Mouse (Mus musculus) MEL-GATA-1-ER (cell line): ENCODE measurements around the gene Epb41l2.

Source experiments
- DNase-seq: peaks from one replicate; pipeline ENCODE4 v3.0.0-alpha.2; 2012; ENCODE audit warnings: low read depth; ENCODE audit errors: extremely low read depth

Gene Epb41l2

DNA sequence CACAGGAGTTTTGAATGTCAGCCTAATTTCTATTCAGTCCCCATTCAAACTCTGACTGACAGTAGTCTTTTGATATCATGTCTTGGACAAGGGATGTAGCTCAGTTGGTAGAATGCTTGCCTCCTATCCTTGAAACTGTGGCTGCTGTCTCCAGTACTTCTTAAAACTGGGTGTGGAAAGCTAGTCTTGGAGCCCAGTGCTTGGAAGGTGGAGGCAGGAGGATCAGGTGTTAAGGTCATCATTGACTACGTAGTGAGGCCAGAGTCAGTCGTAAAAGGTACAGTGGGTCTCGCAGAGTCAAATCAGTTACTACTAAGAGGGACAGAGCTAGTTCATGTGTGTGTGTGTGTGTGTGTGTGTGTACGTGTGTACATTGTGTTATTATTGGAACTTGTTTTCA lies 39.4 kb downstream of the Epb41l2 start:
- DNase-seq: no peak

DNA sequence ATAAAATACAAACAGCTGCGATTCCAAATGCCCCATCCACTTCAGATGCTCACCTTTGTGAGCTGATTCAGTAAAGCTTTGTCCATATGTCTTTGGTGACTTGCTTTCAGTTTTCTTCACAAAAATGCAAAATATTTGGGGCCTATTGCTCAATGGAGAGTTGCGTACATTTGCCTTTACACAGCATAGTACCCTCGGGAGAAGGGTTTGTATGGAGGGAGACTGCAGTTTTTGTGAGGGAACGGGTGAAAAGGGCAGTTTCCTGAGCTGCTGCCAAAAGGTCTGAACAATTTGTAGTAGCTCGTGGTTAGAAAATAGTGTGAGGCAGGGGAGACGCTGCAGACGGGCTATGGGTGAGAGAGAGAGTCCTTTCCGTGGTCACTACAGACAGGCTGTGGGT lies 40.5 kb downstream of the Epb41l2 start:
- DNase-seq: no peak

DNA sequence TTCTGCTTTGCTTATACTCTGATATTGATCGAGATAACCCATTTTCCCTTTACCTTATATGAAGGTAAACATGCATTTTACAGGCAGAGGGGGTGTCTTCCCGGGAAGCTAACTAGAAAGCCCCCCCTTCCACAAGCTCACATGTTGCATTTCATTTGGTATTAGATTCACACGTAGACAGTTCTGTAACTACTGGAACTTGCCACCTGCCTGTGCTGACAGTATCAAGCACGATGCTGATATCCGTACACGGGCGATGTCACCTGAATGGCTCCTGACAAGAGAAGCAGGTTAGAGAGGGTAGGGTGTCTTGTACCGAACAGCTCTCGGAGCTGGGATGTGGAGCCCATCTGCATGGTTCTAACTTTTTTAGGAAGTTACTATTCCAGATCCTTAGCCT lies 41.0 kb downstream of the Epb41l2 start:
- DNase-seq: no peak

DNA sequence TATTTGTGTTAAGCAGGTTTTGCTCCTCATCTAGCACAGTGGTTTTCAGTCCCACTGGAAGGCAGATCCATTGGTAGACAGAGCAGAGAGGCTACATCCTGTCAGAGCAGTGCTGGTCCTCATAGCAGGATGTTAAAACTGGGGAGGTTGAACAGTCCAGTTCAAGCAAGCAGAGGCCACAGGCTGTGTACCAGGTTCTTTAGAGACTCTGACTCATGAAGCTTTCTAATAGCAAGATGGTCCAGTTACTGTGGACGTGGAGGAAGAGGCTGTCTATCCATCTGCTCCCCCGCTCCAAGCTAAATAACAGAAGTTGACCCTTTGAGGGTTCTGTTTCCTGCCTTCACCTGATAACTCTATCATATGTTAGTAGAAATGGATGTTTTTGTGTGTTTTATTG lies 41.8 kb downstream of the Epb41l2 start:
- DNase-seq: peak; percentile 15

DNA sequence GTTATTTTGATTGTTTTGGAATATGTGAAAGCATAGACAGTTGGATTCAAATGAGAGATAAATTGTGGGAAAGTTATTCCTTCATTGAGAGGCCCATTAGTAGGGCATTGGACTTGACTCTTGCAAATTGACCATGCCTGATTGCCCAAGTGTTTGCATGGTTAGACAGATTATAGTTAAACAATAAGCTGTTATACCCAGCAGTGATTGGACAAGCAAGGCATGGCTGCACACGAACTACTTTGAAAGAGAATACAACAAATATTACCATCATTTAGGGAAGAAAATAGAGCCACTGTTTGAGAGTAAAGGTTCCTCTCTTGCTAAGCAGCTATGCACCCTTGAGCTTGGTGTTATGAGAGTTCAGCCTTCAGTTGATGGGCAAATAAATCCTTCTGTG lies 43.3 kb downstream of the Epb41l2 start:
- DNase-seq: no peak

DNA sequence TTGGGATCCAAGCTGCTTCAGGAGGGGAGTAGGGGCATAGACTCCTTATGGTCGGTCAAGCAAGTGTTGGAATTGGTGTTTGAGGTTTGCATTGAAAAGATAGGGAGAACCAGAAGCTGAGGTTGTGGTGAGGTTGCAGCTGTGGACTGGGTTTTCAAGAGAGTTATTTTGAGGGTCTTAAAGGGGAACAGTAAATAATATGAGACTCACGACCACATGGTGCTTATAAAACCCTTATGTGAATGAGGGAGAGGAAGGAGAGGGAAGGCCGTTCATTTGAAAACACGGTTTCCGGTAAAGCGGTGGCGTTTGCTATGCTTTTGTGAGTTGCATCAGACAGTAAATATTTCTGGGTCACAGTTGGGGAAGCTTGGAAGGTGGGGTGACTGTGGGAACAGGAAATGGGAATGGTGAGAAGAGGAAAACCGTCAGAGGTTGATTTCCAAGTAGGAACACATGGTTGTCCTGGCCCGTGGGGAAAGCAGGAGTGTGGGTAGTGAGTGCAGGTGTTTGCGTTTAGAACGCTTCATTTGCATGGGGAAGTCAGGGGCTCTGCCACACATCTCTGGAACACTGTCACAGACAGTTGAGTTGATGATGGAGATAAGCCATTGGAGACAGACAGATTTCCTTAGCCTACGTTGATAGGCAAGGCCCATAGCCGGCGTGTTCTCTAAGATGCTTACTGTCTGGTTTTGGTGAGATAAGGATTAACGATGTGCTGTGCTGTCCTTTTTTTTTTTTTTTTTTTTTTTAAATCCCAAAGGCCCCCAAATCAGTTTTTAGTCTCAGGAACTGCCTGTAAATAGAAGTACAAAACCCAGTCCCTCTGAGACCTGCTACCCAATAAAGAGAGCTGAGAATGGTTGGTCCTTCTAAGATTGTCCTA lies 44.5 kb downstream of the Epb41l2 start:
- DNase-seq: no peak

DNA sequence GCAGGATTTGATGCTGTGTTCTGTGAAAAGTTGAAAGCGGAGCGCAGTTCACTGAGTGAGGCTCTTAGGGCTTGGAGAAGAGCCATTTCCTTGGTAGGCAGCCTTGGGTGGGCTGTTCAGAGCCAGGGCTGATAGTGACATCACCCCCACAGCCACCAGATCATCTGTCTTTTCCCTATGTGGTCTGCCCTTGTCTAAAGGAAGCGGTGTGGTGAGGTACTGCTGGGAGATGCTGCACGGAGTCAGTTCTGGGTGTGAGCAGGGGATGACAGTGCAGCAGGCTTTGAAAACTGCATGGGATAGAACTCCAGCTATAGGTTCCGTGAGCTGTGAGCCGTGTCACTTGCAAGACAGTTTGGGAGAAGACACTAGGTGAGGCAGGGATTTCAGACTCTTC lies 45.1 kb downstream of the Epb41l2 start:
- no peak for DNase-seq

DNA sequence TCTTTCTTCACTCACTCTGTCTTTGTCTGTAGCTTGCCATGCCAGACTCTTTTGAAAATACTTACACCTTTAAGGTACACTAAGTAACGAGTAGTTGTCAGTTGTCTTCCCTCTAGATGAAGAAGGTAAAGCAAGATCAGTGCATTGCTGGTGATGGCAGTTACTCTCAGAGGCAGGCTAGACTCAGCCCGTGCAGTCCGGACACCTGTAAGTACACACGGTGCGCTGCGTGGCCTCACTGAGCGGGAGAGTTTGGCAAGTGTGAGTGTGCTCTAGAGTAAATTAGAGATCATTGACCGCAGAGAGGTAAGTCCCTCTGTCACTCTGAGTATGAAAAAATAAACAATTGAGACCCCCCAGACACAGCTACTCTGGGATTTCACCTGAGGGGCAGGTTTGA lies 46.0 kb downstream of the Epb41l2 start:
- DNase-seq: no peak

DNA sequence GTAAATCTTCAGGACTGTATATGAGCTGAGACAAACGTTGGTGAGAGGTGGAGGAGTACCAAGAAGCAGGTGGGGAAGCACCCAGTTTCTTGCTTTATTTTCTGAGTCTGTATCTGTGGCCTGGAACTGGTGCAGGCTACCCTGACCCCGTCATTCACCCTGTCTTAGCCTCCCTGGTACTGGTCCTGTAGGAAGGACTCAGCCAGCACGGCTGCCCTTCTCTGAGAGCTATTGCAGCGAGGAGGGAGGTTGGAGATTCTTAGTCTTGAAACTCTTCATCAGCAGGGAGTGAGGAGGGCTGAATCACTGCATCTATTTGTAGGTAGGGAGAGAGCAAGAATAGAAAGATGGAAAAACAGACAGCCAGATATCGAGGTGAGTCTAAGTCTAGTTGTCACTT lies 47.1 kb downstream of the Epb41l2 start:
- no peak for DNase-seq

DNA sequence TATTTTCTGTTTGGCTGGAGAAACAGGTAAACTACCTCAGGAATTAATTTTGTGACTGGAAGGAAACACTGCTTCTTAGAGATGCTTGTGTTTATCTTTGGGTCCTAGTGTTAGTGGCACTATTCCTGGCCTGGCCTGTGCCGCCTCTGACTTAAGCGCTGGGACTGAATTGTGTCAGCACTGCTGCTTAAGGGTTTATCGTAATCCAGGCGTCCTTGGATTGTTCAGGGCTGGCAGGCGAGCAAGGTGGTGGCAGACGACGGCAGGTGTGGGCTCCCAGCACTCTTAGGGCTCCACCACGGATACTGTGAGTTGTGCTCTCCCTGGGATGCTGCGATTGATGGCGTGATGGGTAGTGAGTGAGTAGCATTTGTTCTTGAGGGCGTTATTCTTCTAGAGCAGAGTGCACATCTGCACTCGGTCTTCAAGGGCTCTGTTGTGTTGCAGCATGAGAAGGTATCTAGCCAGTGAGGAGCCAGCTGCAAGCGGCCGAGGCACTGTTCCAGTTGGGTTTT lies 48.6 kb downstream of the Epb41l2 start:
- no peak for DNase-seq

DNA sequence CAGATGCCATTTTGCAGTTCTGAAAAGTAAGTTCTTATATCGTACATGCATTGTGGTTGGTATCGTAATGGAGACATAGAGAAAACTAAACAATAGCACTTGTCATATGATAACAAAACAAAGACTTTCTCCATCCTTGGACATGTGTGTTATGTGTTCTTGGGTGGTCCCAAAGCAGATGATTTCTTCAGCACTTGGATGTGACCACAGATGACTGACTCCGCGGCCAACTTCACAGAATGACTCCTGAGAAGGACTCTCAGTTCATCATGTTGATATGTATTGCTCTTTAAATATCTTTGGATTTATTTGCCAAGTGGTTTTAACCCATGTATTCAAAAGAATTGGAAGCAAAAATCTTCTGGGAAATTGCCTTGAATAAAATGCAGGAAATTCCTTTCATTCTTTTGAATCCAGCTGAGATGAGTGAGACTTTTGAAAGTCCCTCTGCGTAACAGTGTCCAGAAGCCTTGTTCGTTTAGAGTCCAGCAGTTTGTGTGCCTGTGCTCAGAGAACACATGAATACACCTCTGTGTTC lies 52.3 kb downstream of the Epb41l2 start:
- DNase-seq: no peak

DNA sequence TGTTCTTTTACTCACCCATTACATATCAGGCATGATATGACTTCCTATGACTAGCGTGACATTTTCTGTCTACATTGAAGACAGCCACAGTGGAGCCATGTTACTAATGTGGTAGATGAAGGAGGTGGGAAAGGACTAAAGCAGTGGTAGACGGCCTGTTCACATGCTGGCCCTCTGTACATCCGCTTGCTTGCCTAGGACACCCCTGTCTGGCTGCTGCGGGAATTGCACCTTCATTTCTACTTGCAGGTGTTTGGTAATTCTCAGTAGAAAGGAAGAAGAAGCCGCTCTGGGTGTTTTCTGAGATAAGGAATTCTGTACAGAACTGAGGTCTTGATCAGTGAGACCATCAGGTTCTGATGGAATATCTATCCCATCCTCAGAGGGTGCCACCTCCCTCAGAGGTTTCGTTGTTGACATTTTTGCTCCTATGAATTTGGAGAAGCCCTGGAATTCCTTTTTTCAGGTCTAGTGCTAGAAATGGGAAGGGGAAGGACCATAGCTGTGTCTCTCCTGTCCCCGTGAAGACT lies 55.7 kb downstream of the Epb41l2 start:
- DNase-seq: peak; percentile 12

DNA sequence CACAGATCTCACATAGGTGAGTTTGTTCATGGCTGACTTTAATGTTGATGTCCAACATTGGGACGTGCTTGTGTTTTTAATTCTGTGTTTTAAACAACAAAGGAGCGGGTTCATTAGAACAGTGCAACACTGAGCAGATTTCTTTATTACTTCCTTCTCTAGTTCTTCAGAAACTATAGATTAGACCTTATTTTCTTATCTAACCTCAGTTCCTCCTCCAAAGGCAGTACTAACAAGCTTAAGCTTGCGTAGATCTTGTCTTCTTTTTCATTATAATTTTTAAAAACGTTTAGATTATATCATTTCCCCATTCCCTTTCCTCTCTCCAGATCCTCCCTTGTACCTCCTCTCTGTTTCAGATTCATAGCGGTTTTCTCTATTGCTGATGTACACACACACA lies 57.1 kb downstream of the Epb41l2 start:
- no peak for DNase-seq

DNA sequence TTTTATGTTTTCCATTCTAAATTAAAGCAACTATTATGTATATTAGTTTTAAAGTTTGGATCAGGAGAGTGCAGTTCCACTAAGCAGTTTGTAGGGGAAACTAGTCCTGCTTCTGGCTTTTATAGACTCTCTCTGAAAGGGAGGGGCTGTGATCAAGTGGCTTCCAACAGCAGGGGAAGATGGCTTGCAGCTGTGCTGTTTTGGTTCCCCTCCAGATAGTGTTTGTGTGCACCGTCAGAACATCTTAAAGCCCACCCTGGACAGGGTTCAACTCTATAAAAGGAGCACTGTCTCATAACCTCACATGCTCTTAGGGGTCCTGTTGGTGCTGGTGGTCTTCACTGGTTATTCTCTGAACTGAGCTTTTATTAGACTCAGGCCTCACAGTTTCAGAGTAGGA lies 66.5 kb downstream of the Epb41l2 start:
- no peak for DNase-seq

DNA sequence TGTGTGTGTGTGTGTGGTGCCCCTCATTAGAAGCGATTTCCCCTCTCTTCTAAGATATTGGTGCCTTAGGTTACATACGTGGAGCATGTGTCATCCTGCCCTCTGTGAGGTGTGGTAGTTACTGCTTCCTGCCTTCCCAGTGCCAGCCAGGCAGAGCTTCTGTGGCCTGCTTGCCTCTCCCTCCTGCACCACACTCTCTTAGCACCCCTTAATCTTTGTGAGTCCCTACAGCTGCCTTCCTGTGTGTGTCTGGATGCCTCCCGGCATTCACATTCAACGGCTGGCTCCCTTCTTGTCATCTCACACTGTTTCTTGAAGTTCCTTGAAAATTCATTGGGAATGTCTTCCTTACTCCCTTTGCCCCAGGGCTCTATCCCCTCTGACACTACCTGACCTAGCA lies 67.2 kb downstream of the Epb41l2 start:
- DNase-seq: no peak

DNA sequence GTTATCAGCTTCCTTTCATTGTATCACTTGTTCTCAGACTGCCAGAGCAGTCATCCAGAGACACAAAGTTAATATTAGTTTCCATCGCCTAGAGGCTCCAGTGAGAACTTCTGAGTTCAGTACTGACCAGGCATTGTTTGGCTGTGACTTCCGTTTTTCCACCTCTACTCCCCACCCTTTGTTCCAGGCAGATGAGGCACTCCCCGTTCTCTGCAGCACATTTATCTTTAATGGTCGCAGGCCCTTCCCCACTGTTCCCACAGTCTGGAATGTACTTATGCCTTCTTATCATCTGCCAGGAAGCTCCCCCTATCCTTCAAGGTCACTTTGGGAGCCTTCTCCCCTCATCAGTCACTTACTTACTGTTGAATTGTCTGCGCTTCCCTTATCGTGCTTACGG lies 67.9 kb downstream of the Epb41l2 start:
- DNase-seq: no peak

DNA sequence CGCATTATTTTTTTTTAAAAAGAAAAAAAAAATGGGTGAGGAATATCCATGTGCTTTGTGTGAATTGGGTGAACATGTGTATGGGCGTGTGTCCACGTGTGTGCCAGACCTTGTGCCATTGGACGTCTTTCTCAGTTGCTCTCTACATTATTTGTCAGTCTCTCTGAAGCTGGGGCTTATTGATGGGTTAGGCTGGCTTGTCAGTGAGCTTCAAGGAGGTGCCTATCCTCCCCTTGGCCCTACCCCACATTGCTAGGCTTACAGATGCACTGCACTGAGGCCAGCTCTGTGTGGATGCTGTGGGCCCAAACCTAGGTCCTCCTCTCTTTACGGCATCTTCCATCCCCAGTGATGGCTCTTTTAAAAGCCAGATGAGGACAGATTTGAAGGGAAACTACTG lies 69.1 kb downstream of the Epb41l2 start:
- no peak for DNase-seq

DNA sequence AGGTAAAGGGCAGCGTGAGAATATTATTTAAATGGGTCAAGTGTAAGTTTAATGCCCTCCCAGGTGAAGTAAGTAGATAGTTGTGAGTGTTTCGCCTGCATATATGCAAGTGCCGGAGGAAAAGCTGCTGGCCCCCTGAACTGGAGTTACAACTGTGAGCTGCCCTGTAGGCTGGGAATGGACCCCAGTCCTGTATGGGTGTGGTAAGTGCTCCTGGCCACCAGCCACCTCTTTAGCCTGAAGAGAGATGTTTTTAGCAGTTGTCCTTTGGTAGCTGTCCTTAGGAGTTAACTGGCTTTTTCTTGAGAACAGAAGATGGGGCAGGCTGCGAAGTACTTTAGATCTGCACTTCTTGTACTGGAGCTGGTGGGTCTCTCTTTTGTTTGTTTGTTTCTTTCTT lies 69.7 kb downstream of the Epb41l2 start:
- no peak for DNase-seq

DNA sequence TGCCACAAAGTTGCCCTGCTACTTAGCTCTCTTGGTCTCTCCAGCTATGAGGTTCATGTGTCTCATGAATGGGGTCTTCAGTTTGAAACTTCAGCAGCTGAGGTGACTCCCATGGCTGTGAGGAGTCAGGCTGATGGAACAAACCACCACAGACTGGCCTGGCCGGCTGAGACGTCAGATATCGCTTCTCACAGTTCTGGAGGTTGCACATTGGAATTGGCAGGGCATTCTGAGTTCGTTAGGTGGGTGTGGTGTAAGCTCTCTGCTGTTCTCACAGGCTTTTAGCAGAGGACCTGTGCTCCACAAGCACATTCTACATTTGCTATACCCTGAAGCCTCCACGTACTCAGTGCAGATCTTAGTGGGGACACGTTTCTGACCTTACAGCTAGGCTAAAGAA lies 71.3 kb downstream of the Epb41l2 start:
- DNase-seq: no peak

DNA sequence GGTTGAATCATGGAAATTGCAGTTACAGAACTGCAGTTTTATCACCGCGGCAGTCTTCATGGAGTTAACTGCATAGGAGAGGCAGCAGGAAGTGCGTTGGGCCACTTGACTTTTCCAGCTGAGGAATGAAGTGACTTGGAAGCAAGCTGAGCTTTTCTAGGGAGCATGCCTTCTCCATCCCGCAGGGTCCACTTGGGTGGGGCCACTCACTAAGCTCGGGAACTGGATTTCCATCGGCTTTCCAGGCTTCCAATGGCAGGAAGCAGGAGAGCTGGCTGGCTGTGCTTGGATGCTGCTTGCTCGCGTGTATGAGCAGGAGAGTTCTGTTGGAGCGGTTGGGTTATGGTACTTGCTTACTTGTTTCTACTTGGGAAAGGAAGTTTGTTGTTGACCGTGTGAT lies 72.8 kb downstream of the Epb41l2 start:
- no peak for DNase-seq

DNA sequence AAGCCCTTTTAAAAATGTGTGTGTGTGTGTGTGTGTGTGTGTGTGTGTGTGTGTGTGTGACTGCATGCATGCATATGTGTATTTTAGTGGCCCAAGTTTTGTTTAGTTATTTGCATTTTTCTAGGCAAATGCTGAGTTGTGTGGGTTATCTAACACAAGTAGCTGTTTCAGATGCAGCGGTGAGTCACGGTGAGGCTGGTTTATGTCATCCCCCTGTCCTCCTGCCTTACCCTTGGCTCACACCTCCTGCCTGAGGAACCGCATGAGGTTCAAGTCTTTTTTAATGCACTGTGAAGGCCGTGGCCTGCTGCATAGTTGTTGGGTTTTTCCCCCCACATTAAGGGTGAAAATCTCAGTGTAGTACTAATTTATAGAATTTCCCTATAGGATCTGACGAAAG lies 73.3 kb downstream of the Epb41l2 start:
- DNase-seq: no peak

DNA sequence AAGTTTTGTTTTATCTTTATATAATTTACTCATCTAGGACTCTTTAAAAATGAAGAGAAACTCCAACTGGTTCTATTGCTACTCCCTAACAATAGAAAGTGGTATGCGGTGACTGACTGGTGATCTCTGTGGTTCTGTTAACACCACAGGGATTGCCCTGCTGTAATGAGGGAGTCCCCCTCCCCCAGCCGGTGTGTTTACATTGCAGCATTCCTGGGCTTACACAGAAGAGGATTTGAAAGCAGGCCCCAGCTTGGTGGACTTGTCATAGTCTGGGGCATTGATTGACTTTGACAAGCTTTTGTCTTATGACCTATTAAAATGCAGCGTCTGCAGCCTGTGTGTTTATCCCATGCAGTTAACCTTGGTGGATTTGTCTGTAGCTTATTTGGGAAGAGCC lies 73.9 kb downstream of the Epb41l2 start:
- DNase-seq: no peak
